ENCODE assay signal across 8 mouse cellular contexts in genomic region chr17:43460245-43461181, GRCm38 (mm10). TPM values are rescaled to one million over a fixed set of nuclear protein-coding genes. Genes with fewer than 3 reads are reported as not detected.
DNase-seq lines count a peak whose midpoint lies in the region; ATAC-seq and TF ChIP-seq lines count a peak whose summit lies in the region.

No protein-coding gene starts in this region.

- no peak overlapping the region; the same call in 1 of the 2 replicates for H3K4me3 ChIP-seq in E14TG2a.4 (replicated peaks; ENCODE audit: low read length)
- H3K4me3 ChIP-seq in forebrain, embryonic 15.5 days: no peak overlapping the region
- H3K4me3 ChIP-seq in layer of hippocampus, adult 2 months: no peak overlapping the region
- H3K4me3 ChIP-seq in lung, adult 2 months (replicated peaks; ENCODE audit: extremely low read depth, low read depth, low read length): no peak overlapping the region

- TF ChIP-seq CTCF in E14TG2a.4 (conservative IDR thresholded peaks at IDR 0.05; ENCODE audit: low read length): peak; percentile 38
- TF ChIP-seq CTCF in layer of hippocampus, adult 2 months (conservative IDR thresholded peaks at IDR 0.05): peak; percentile 85
- peak; percentile 83 for TF ChIP-seq CTCF in lung, adult 2 months (IDR thresholded peaks at IDR 0.05; ENCODE audit: insufficient read depth, low read length)

- H3K9ac ChIP-seq in forebrain, embryonic 15.5 days (replicated peaks): no peak overlapping the region

- no peaks in the 10 kb centered on the region for H3K36me3 ChIP-seq in E14TG2a.4 (ENCODE audit: insufficient read depth, low read length)
- no peaks in the 10 kb centered on the region for H3K36me3 ChIP-seq in forebrain, embryonic 15.5 days

- no peaks in the 10 kb centered on the region for H3K9me3 ChIP-seq in E14TG2a.4 (ENCODE audit: low read length)
- H3K9me3 ChIP-seq in forebrain, embryonic 15.5 days: no peaks in the 10 kb centered on the region

- TF ChIP-seq POLR2A in lung, adult 2 months (IDR thresholded peaks at IDR 0.05; ENCODE audit: borderline replicate concordance, extremely low read depth, low read depth, low read length): no peak

- no peaks in the 10 kb centered on the region for H3K27me3 ChIP-seq in E14TG2a.4 (ENCODE audit: insufficient read depth, low read length)
- H3K27me3 ChIP-seq in forebrain, embryonic 15.5 days: no peaks in the 10 kb centered on the region

- WGBS in forebrain, embryonic 15.5 days: 36% methylated on average over 19 of the region's 19 CpGs
- WGBS in lung, adult 2 months: 25% methylated on average over 19 of the region's 19 CpGs

- intact Hi-C loops in heart, postnatal 25 days (cut with DNase I): loop anchor here (1.0 kb wide), 2 partner anchors 134 to 195 kb away; no protein-coding TSS in a partner anchor

- H3K4me2 ChIP-seq in forebrain, embryonic 15.5 days (replicated peaks): no peak overlapping the region

- peak overlapping the region; percentile 14; the same call in 1 of the 2 replicates for H3K27ac ChIP-seq in forebrain, embryonic 15.5 days (replicated peaks)
- H3K27ac ChIP-seq in layer of hippocampus, adult 2 months: no peak overlapping the region

- DNase-seq in cerebellum, adult 11 months: peak; percentile 15
- peak; percentile 50 for DNase-seq in heart, postnatal 25 days (ENCODE audit: low spot score)
- DNase-seq in layer of hippocampus, adult 2 months (ENCODE audit: low spot score in 2 of 2): peak; percentile 61 to 73
- peak; percentile 63 for DNase-seq in lung, adult 2 months
- peak; percentile 15 for DNase-seq in ovary, adult 18-20 months (ENCODE audit: low spot score)
- peak; percentile 32 for DNase-seq in thymus, postnatal 0 days (ENCODE audit: low spot score)

- ATAC-seq in forebrain, embryonic 15.5 days (replicated peaks): peak; percentile 90

- peaks cover 3% of the 10 kb centered on the region; the same call in 1 of the 2 replicates for H3K4me1 ChIP-seq in E14TG2a.4 (replicated peaks; ENCODE audit: low read depth, low read length)
- peaks cover 11% of the 10 kb centered on the region for H3K4me1 ChIP-seq in forebrain, embryonic 15.5 days
- H3K4me1 ChIP-seq in lung, adult 2 months (ENCODE audit: control insufficient read depth, insufficient read depth, low read length): peaks cover 14% of the 10 kb centered on the region

RNA-seq across cellular contexts. Expression of gene Mep1a, which starts 42.1 kb away (rescaled TPM):
- 0.11 TPM in 1 of 2 replicates, not detected in the other for polyA plus RNA-seq in forebrain, embryonic 15.5 days (2015; fragmentation: Nextera tagmentation; extraction: Ambion mirVana)
- not detected for total RNA-seq in heart, postnatal 25 days (2021)
- not detected for total RNA-seq in layer of hippocampus, adult 2 months (2021)
- polyA plus RNA-seq in lung, adult 2 months (2012; rRNA removed): 0.04 and 0.61 TPM in 2 replicates
- 0.66 and 0.69 TPM in 2 replicates for polyA plus RNA-seq in thymus, postnatal 0 days (2015; fragmentation: Nextera tagmentation; extraction: Ambion mirVana)

Comparison
In these comparisons a context has a peak if more than half of its experiments do, and no peak if none do; other contexts are left out.
1. DNase-seq: peak in every context shown above with its lines; median percentile 67 in layer of hippocampus, adult 2 months; 63 in lung, adult 2 months; 50 in heart, postnatal 25 days; 32 in thymus, postnatal 0 days; 15 in cerebellum, adult 11 months; 15 in ovary, adult 18-20 months.